Mouse (Mus musculus) C2C12 (cell line): Measurements from ENCODE around the gene Zfp13. TPM values are rescaled to one million over a fixed set of nuclear protein-coding genes. Genes with fewer than 3 reads are reported as not detected.
A peak's percentile ranks its signal among the peaks of the same experiment; 100 is the strongest.

ENCODE experiments used
- H3K27me3 ChIP-seq: one replicate; pipeline ENCODE4 v1.6.1; 2011; ENCODE audit not compliant: control insufficient read depth, insufficient read depth, insufficient read length
- H3K36me3 ChIP-seq: one replicate; pipeline ENCODE4 v1.6.1; 2011; ENCODE audit not compliant: control insufficient read depth, insufficient read depth
- H3K4me3 ChIP-seq: one replicate; pipeline ENCODE4 v1.5.1; 2011; ENCODE audit warnings: mild to moderate bottlenecking, control low read depth; ENCODE audit not compliant: poor library complexity, insufficient read depth, severe bottlenecking
- H3K79me2 ChIP-seq: one replicate; pipeline ENCODE4 v1.6.1; 2011; ENCODE audit not compliant: control insufficient read depth, insufficient read depth
- H3K79me3 ChIP-seq: one replicate; pipeline ENCODE4 v1.6.1; 2011; ENCODE audit warnings: low read depth, control low read depth
- H3ac ChIP-seq: one replicate; pipeline ENCODE3; 2011; ENCODE audit warnings: low read depth; ENCODE audit not compliant: control insufficient read depth, insufficient read length
- CEBPB ChIP-seq: IDR thresholded peaks from one replicate; pipeline ENCODE4 v1.6.1; 2011; ENCODE audit warnings: low read depth, mild to moderate bottlenecking, control low read depth, moderate library complexity
- CTCF ChIP-seq: IDR thresholded peaks from one replicate; pipeline ENCODE4 v1.5.1; 2011; ENCODE audit not compliant: control insufficient read depth, insufficient read depth, insufficient read length
- FOSL1 ChIP-seq: IDR thresholded peaks from one replicate; pipeline ENCODE4 v1.8.0; 2011; ENCODE audit warnings: mild to moderate bottlenecking, low read length; ENCODE audit not compliant: poor library complexity, insufficient read depth, severe bottlenecking
- MAX ChIP-seq: IDR thresholded peaks from one replicate; pipeline ENCODE4 v1.6.1; 2011; ENCODE audit warnings: mild to moderate bottlenecking, control low read depth
- MYOD1 ChIP-seq: IDR thresholded peaks from one replicate; pipeline ENCODE4 v1.6.1; 2011; ENCODE audit warnings: low read depth; ENCODE audit not compliant: control insufficient read depth, insufficient read length
- MYOG ChIP-seq: IDR thresholded peaks from one replicate; pipeline ENCODE4 v1.6.1; 2011; ENCODE audit not compliant: control insufficient read depth, insufficient read length; ENCODE audit errors: extremely low read depth
- USF1 ChIP-seq: IDR thresholded peaks from one replicate; pipeline ENCODE4 v1.6.1; 2011; ENCODE audit warnings: low read depth, mild to moderate bottlenecking, control low read depth, moderate library complexity
- polyA plus RNA-seq: library from polyadenylated mRNA; unstranded; fragments of >200 nt; fragmentation: generic; extraction: Trizol; gene quantifications from one replicate; pipeline ENCODE4 v1.2.1, GENCODE M21; 2012; ENCODE audit warnings: missing spikeins

Gene Zfp13
- polyA plus RNA-seq, 1 experiment: 5.2 TPM

GRCm38 (mm10) chr17:23554321-23554720 lies 45.0 kb downstream of the Zfp13 start:
- TF ChIP-seq MYOG: no peak
- TF ChIP-seq USF1: no peak
- TF ChIP-seq CTCF: no peak
- TF ChIP-seq CEBPB: no peak
- no peak for TF ChIP-seq MYOD1
- H3K4me3 ChIP-seq: no peak overlapping the region
- H3ac ChIP-seq: no peak overlapping the region
- H3K79me2 ChIP-seq: no peaks in the 10 kb centered on the region
- no peaks in the 10 kb centered on the region for H3K27me3 ChIP-seq
- peaks cover 19% of the 10 kb centered on the region for H3K36me3 ChIP-seq
- no peaks in the 10 kb centered on the region for H3K79me3 ChIP-seq

- Histone ChIP-seq H3K27me3 (no peaks in the 10 kb centered on the region), H3K36me3 (peaks cover 12% of the 10 kb centered on the region), H3K79me3 (no peaks in the 10 kb centered on the region), H3K79me2 (no peaks in the 10 kb centered on the region), H3K4me3 (no peak overlapping the region), H3ac (no peak overlapping the region)
- TF ChIP-seq MAX (no peak), CEBPB (no peak), USF1 (no peak), MYOG (no peak), MYOD1 (no peak), FOSL1 (no peak), CTCF (no peak)
These were observed 45.6 kb downstream of the Zfp13 start for GRCm38 (mm10) chr17:23553634-23554120.

GRCm38 (mm10) chr17:23552896-23553633 lies 46.2 kb downstream of the Zfp13 start:
- Histone ChIP-seq H3K79me3 (no peaks in the 10 kb centered on the region), H3K27me3 (no peaks in the 10 kb centered on the region), H3K4me3 (no peak overlapping the region), H3K36me3 (peaks cover 8% of the 10 kb centered on the region), H3ac (no peak overlapping the region), H3K79me2 (no peaks in the 10 kb centered on the region)
- TF ChIP-seq FOSL1: no peak
- TF ChIP-seq MYOD1: no peak
- TF ChIP-seq MAX: no peak
- no peak for TF ChIP-seq USF1
- no peak for TF ChIP-seq CEBPB
- TF ChIP-seq CTCF: no peak
- no peak for TF ChIP-seq MYOG

- TF ChIP-seq MAX (no peak), FOSL1 (no peak), CTCF (no peak), USF1 (no peak), MYOG (no peak), MYOD1 (no peak), CEBPB (no peak)
- Histone ChIP-seq H3K79me2 (no peaks in the 10 kb centered on the region), H3K27me3 (no peaks in the 10 kb centered on the region), H3K4me3 (no peak overlapping the region), H3ac (no peak overlapping the region), H3K79me3 (no peaks in the 10 kb centered on the region), H3K36me3 (peaks cover 5% of the 10 kb centered on the region)
These were observed 47.3 kb downstream of the Zfp13 start for GRCm38 (mm10) chr17:23551963-23552362.

- no peaks in the 10 kb centered on the region for H3K36me3 ChIP-seq
- H3K79me3 ChIP-seq: no peaks in the 10 kb centered on the region
- H3K27me3 ChIP-seq: no peaks in the 10 kb centered on the region
- peak overlapping the region; percentile 39 for H3K4me3 ChIP-seq
- peak overlapping the region; percentile 59 for H3ac ChIP-seq
- TF ChIP-seq MYOG: no peak
- TF ChIP-seq FOSL1: no peak
- no peak for TF ChIP-seq USF1
- TF ChIP-seq CEBPB: no peak
- TF ChIP-seq MYOD1: no peak
- TF ChIP-seq CTCF: no peak
- no peaks in the 10 kb centered on the region for H3K79me2 ChIP-seq
These were observed 47.9 kb downstream of the Zfp13 start for GRCm38 (mm10) chr17:23551416-23551815.

GRCm38 (mm10) chr17:23550856-23551255 lies 48.4 kb downstream of the Zfp13 start:
- peak overlapping the region; percentile 59 for H3ac ChIP-seq
- H3K36me3 ChIP-seq: no peaks in the 10 kb centered on the region
- peak overlapping the region; percentile 39 for H3K4me3 ChIP-seq
- TF ChIP-seq MYOG (no peak), FOSL1 (no peak), MAX (peak; percentile 36), USF1 (no peak)
- H3K27me3 ChIP-seq: no peaks in the 10 kb centered on the region
- H3K79me3 ChIP-seq: no peaks in the 10 kb centered on the region
- no peaks in the 10 kb centered on the region for H3K79me2 ChIP-seq
